Mouse (Mus musculus) CD4-positive naive resting alpha-beta T cell, adult 57 days (primary cell): Measurements from ENCODE around the gene Cnot9. TPM values are rescaled to one million over a fixed set of nuclear protein-coding genes. Genes with fewer than 3 reads are reported as not detected.

Experiments used
- total RNA-seq: library from RNA; stranded (reverse); gene quantifications from one replicate; pipeline ENCODE4 v1.2.4, GENCODE M21; 2023

Cnot9 gene
- total RNA-seq: 26.5 TPM

GRCm38 (mm10) chr1:74505721-74506464 is at the start of gene Cnot9:
Gene Cnot9 (plus strand): TSS chr1:74506058.

DNA sequence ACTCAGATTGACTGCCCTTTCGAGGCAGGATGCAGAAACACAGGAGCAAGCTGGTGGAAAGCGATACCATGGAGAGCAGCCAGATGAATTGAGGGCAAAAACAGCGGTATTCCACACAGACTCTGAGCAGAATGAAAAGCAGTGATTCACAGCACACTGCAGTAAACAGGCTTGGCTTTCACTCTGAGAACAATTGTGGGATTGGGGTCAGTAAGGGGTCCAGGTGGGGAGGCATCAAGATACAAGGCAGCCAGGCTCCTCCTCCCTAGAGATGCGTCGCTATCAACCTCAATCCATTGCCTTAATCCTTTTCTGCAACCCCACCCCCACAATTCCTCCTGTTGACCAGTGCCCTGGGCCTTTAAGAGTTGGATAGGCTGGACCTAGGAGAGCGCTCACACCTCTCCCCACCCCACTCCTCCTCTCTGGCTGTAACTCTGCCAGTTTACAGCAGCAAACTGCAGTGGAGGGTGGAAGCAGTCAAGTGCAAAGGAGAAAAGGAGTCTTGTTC is 36.6 kb downstream of the Cnot9 start, which contains the start of gene Plcd4:
TSS of gene Plcd4 (plus strand) at position 438 of the 511 bp plus-strand sequence.

GRCm38 (mm10) chr1:74544184-74544583 is 38.3 kb downstream of the Cnot9 start, which contains the start of gene Usp37:
Gene Usp37 (minus strand): TSS chr1:74544284.

Other genes with a start within 250 kb of the Cnot9 start
- 1.7 TPM for gene Gpbar1, start 227.5 kb upstream of the Cnot9 start, total RNA-seq
- gene Aamp, start 221.3 kb upstream of the Cnot9 start, total RNA-seq: 169 TPM
- 22.7 TPM for gene Pnkd, start 221.1 kb upstream of the Cnot9 start, total RNA-seq
- 0.95 TPM for gene Tmbim1, start 200.4 kb upstream of the Cnot9 start, total RNA-seq
- not detected for gene Catip, start 143.9 kb upstream of the Cnot9 start, total RNA-seq
- 5.3 TPM for gene Slc11a1, start 130.9 kb upstream of the Cnot9 start, total RNA-seq
- 105 TPM for gene Ctdsp1, start 114.5 kb upstream of the Cnot9 start, total RNA-seq
- 1.4 TPM for gene Vil1, start 96.7 kb upstream of the Cnot9 start, total RNA-seq
- not detected for gene Plcd4, start 36.8 kb downstream of the Cnot9 start, total RNA-seq
- gene Usp37, start 38.2 kb downstream of the Cnot9 start, total RNA-seq: 28.5 TPM
- 51.8 TPM for gene Zfp142, start 82.2 kb downstream of the Cnot9 start, total RNA-seq
- gene Bcs1l, start 82.2 kb downstream of the Cnot9 start, total RNA-seq: 8.1 TPM
- 44.4 TPM for gene Rnf25, start 95.3 kb downstream of the Cnot9 start, total RNA-seq
- not detected for gene Stk36, start 95.4 kb downstream of the Cnot9 start, total RNA-seq
- gene Ttll4, start 155.7 kb downstream of the Cnot9 start, total RNA-seq: 59.9 TPM
- 0.33 TPM for gene Cyp27a1, start 207.5 kb downstream of the Cnot9 start, total RNA-seq
- gene Prkag3, start 243.2 kb downstream of the Cnot9 start, total RNA-seq: not detected